Mouse (Mus musculus) spleen, postnatal 10 days (tissue): ENCODE measurements around the gene Atg16l2.

Experiments
- DNase-seq, 2 experiments: peaks; one replicate each; pipeline ENCODE4 v3.0.0; 2021 to 2022; ENCODE audit warnings: low spot score in 2 of 2

Atg16l2 gene

DNA sequence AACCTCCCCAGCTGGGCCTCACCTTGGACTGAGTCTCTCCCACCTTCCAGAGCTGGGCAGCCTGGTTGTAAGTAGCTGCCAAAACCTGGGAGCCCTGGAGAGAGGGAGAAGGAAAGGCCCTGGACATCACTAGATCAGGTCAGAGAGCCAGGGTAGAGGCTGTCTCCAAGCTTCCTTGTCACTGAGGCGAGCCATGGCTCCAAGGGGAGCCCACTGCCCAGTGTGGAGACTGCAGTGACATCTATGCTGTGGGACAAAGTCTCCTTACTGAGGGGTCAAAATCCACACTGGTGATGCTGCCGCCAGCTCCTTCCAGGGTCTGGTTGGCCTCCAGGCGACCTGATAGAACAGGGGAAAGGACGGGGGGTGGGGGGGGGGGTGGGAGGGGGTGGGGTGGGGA lies 10.0 kb downstream of the Atg16l2 start:
- no peak for DNase-seq

GRCm38 (mm10) chr7:101291641-101292040 lies 10.4 kb downstream of the Atg16l2 start:
- no peak for DNase-seq

DNA sequence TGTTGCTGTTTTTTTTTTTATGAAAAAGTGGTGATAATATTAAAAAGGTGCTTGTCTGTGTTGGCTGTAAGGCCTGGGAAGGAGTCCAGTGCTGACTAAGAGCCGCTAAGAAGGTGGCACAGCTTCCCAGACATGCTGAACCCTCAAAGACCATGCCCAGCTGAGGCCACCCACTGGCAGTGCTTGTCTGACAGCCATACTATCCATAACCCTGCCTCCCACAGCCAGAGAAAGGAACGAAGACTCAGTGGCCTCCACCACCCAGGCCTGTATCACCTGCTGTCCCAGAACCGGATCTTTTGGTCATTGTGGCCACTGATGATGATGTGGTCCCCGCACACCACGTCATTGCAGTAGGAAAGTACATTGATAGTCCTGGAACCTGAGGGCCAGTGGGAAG lies 10.8 kb downstream of the Atg16l2 start:
- DNase-seq, result no peak

- DNase-seq, result no peak
These were observed 11.7 kb downstream of the Atg16l2 start for GRCm38 (mm10) chr7:101290401-101290800.

DNA sequence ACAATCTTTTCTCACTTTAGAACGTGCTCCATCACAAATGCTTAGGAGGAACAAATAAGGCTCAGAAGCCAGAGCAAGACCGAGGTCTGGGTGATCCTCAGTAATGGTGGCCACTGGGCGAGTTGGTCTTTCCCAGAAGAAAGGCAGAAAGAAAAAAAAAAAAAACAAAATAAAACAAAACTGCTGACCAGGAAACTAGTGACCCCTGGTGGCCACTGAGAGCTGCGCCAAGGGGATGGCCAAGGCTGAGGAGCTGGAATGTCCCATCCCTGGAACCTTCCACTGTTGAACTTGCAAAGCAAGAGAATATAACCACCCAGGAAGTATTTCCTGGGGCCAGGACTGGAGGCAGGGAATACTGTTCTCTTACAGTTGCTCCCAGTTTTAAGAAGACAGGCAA lies 13.6 kb downstream of the Atg16l2 start:
- DNase-seq, result peak in 1 of 2 experiments; percentile 66

DNA sequence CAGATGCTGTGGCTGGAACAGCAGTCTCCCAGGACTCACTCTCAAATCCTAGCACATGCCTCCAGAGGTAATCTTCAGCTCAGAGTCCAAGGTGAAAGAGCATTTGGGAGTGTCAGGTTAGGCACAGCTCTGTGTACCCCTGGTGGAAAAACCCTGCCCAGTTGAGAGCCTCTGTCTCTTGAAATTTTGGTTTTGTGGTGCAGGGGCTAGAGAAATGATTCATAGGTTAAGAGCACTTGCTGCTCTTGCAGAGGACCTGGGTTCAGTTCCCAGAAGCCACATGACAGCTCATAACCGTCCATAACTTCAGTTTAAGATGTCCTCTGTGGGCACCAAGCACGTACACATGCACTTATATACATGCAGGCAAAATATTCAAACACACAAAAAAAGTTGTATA lies 14.2 kb downstream of the Atg16l2 start:
- peak in 1 of 2 experiments; percentile 5 for DNase-seq

DNA sequence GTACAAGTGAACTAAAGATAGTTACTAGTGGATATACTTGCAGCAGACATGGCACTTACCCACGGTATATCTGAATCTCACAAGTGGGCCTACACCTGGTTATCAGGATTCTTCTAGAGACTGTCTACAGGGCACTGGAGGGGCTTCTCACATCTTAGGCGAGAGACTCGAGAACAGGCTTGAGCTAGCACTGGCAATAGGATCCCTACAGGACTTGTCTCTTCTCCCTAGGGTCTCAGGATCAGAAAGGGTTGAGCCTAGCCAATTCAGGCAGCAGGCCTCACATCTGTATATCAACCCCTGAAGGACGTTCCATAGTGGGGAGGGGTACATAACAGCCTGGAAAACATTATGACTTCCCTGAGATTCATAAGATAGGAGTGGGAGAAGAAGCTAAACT lies 15.2 kb downstream of the Atg16l2 start:
- DNase-seq, result peak in 1 of 2 experiments; percentile 7

- DNase-seq, result peak in 1 of 2 experiments; percentile 2
These were observed 17.5 kb downstream of the Atg16l2 start for GRCm38 (mm10) chr7:101284504-101284903.

- DNase-seq, result no peak
These were observed 19.3 kb downstream of the Atg16l2 start for GRCm38 (mm10) chr7:101282721-101283120.

DNA sequence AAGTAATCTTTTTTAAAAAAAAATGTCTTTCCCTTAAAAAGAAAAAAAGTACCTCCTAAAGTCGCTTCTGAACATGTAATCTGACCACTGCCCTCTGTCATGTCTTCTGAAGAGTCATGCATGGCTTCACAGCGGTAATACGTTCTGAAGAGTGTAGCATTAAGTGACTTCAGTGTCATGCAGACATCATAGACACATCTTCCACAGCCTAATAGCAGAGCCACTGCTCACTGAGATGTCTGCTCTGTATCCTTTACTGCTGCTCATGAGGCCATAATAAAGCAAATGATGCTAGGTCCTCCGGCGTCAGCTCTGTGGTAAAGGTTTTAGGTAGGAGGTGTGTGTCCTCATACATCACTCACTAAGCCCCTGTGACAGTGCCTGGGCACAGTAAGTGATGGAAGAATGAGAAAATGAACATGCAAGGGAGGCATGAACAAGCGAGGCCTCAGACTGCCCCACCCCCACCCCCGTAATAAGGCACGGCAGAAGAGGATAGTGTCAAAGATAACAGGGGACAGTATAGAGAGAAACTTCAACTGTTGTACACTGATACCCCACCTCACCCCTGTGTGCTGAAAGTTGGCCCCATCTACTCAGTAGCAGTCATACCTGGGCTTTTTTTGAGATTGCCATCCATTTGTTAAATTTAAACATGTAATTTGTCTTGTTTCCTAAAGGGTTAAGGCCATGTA lies 29.4 kb downstream of the Atg16l2 start:
- DNase-seq, result no peak

- DNase-seq, result no peak
These were observed 30.4 kb downstream of the Atg16l2 start for GRCm38 (mm10) chr7:101271602-101272001.

- DNase-seq, result no peak
These were observed 34.4 kb downstream of the Atg16l2 start for GRCm38 (mm10) chr7:101267457-101268259.

- no peak for DNase-seq
These were observed 38.5 kb downstream of the Atg16l2 start for GRCm38 (mm10) chr7:101263511-101263910.

DNA sequence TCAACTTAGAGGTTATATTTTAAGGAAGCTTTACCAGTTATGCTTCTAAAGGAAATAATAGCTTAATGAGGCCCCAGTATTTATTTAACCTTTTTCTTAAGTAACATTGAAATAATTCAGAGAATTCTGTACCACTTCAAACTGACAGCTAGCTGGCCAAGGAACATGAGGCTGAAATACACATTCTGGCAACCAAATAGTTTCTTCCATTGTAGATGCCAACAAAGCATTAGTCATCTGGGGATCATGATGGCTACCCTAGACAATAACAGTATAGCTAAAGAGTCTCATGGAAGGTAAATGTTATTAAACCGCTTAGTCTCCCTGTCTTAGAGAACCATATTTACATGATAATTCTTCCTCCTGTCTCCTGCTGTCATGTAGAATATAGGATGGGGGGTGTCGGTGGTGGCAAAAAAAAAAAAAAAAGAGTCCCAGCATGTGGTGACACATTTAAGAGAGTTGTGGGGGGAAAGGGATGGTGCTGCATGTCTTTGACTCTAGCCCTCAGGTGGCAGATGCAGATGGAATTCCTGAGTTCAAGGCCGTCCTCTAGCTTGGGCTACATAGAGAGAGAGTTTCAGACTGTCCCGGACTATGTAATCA lies 40.0 kb downstream of the Atg16l2 start:
- DNase-seq, result no peak

DNA sequence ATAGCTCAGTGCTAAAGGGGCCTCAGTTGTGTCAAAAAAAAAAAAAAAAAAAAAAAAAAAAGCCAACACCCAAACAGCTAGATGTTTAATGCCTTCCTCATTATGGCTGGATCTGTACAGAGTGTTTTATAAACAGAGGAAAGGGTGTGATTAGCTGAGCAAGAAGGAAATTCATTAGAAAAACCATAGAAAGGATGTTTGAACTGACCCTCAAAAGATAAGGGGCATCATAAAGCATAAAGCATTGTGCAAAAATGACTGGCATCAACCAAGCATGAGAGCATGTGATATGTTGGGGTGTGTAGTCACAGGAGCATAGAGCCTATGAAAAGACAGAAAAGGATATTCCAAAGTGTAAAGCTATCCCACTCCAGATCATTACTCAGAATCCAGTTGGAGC lies 43.6 kb downstream of the Atg16l2 start:
- DNase-seq, result no peak

GRCm38 (mm10) chr7:101253071-101253470 lies 49.0 kb downstream of the Atg16l2 start:
- DNase-seq, result no peak

DNA sequence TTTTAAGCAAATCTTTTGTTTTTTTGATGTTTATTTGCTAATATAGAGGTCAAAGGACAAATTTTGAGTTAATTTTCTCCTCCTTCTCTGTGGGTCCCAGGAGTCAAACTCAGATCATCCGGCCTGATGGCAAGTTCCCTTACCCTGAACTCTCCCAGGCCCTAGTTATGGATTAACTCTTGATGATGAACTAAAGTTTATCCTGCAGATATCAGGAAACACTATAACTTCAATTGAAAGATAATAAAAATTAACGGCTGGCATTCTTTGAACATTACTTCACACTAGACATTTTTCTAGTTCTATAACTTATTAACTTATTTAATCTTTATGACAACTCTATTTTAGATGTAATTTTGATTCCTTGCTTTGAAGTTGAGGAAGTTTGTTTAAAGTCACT lies 52.9 kb downstream of the Atg16l2 start:
- DNase-seq, result no peak

- no peak for DNase-seq
These were observed 53.3 kb downstream of the Atg16l2 start for GRCm38 (mm10) chr7:101248760-101249159.

GRCm38 (mm10) chr7:101236712-101237473 lies 65.2 kb downstream of the Atg16l2 start:
- DNase-seq, result no peak

GRCm38 (mm10) chr7:101232716-101233115 lies 69.3 kb downstream of the Atg16l2 start:
- no peak for DNase-seq

DNA sequence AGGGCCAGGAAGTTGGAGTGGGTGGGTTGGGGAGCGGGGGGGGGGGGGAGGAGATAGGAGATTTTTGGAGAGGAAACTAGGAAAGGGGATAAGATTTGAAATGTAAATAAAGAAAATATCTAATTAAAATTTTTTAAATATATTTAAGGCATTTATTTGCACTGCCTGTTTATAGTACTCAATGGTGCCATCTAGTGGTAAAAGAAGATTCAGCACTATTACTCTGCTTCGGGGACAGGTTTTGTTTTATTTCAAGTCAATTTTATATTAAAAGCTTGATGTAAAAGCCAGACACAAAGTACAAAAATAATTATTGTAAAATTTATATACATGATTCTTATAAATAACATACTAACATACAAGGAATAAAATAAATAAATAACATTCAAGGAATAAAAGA lies 70.6 kb downstream of the Atg16l2 start:
- no peak for DNase-seq

DNA sequence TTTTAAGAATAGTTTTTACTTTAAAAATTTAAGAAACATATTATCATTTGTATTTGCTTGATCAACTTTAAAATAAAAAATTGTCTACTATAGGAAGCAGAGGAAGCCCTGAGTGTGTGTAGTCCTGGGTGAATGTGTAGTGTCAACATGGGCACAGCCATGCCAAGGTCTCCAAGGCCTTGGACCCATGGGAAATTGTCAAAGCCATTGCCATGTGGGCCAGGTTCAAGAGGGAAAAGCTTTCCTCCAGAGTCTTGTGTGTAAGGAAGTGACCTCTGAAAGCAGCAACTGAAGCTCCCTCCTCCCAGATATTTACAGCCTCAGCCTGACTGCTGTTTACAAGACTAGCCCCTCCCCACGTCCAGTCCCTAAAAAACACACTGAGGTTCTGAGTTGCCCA lies 72.7 kb downstream of the Atg16l2 start:
- DNase-seq, result no peak
